Mouse (Mus musculus) C2C12 (cell line): ENCODE measurements around the gene Adam23.

Source experiments
- CEBPB ChIP-seq: IDR thresholded peaks from one replicate; pipeline ENCODE4 v1.6.1; 2011; ENCODE audit warnings: low read depth, mild to moderate bottlenecking, control low read depth, moderate library complexity
- CTCF ChIP-seq: IDR thresholded peaks from one replicate; pipeline ENCODE4 v1.5.1; 2011; ENCODE audit not compliant: control insufficient read depth, insufficient read depth, insufficient read length

DNA sequence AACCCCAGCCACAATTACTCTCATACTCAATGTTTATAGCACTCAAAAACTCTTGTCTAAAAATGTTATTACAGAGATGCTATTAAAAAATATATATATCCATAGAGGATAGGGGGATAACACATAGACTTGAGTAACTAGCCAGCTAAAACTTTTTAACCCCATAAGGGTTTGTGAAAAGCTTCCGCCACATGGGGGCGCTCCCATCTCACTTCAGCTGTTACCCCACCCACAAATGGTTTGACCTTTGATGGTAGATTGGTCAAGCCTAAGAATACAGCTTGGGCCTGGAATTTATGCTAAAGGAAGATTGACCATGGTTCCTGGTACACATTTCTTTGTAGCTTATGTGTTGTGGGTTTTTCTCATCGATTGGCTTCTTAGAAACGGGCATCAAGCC lies 42.1 kb upstream of the Adam23 start:
- TF ChIP-seq CEBPB: no peak
- TF ChIP-seq CTCF: no peak
